Comparison of ENCODE assay signal across 27 mouse cellular contexts in the genomic region with DNA sequence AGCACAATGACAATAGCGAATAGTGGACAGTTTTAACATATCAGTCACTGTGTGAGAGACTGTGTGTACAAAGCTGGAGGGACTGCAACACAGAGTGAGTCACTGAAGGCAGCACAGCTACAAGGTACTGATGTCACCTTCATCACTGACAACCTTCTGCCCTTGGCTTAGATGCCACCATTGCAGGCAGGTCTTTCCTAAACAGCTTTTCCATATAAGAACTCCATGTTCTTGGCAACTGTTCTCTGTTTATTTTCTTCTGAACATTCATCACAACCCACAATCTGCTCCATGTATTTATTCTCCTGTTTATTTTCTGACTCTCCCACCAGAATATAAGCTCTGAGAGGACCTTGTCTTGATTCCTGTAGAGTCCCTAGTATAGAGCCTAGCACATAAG. TPM values are rescaled to one million over a fixed set of nuclear protein-coding genes. Genes with fewer than 3 reads are reported as not detected.
"Had no signal": no experiment of that assay in that cellular context is flagged by ENCODE, and none has a peak within 500 bp of the region (broad histone marks: within the 10 kb centered on the region; RNA-seq: fewer than 3 reads in every experiment).

No protein-coding gene starts in this region.

- H3K27ac ChIP-seq: limb, embryonic 10.5 days; limb, embryonic 13.5 days; liver, embryonic 12.5 days; liver, embryonic 15.5 days; macrophage; midbrain, embryonic 12.5 days; midbrain, embryonic 15.5 days; neural tube, embryonic 12.5 days; stomach, embryonic 15.5 days had no signal

- H3K4me3 ChIP-seq: limb, embryonic 10.5 days; limb, embryonic 13.5 days; liver, embryonic 12.5 days; liver, embryonic 15.5 days; midbrain, embryonic 12.5 days; midbrain, embryonic 15.5 days; neural tube, embryonic 12.5 days; stomach, embryonic 15.5 days had no signal

- H3K4me2 ChIP-seq: limb, embryonic 13.5 days; liver, embryonic 12.5 days; liver, embryonic 15.5 days; midbrain, embryonic 12.5 days; midbrain, embryonic 15.5 days; neural tube, embryonic 12.5 days; stomach, embryonic 15.5 days had no signal

- ATAC-seq: inflammation-experienced regulatory T-cells, adult 6 months; intestine, embryonic 16.5 days; liver, embryonic 12.5 days; midbrain, embryonic 15.5 days had no signal

- H3K9me3 ChIP-seq: limb, embryonic 10.5 days; limb, embryonic 13.5 days; liver, embryonic 12.5 days; liver, embryonic 15.5 days; midbrain, embryonic 12.5 days; midbrain, embryonic 15.5 days; neural tube, embryonic 12.5 days; stomach, embryonic 15.5 days had no signal

- H3K4me1 ChIP-seq: limb, embryonic 10.5 days; liver, embryonic 12.5 days; liver, embryonic 15.5 days; midbrain, embryonic 12.5 days; neural tube, embryonic 12.5 days; stomach, embryonic 15.5 days had no signal

- DNase-seq: kidney, adult 18-20 months; kidney, adult 9 months; kidney, postnatal 14 days; kidney, postnatal 4 days; liver; retina, postnatal 1 day; spleen, adult 18-20 months; thymus, postnatal 25 days had no signal

- H3K9ac ChIP-seq: limb, embryonic 13.5 days; liver, embryonic 12.5 days; liver, embryonic 15.5 days; midbrain, embryonic 12.5 days; midbrain, embryonic 15.5 days; neural tube, embryonic 12.5 days; stomach, embryonic 15.5 days had no signal

- H3K27me3 ChIP-seq: limb, embryonic 13.5 days; liver, embryonic 12.5 days; liver, embryonic 15.5 days; midbrain, embryonic 12.5 days; midbrain, embryonic 15.5 days; neural tube, embryonic 12.5 days; stomach, embryonic 15.5 days had no signal

- H3K36me3 ChIP-seq: limb, embryonic 10.5 days; limb, embryonic 13.5 days; liver, embryonic 12.5 days; liver, embryonic 15.5 days; midbrain, embryonic 12.5 days; midbrain, embryonic 15.5 days; neural tube, embryonic 12.5 days; stomach, embryonic 15.5 days had no signal

RNA-seq across cellular contexts. Expression of a gene that starts 55.2 kb away (rescaled TPM):
- total RNA-seq: layer of hippocampus, adult 18-20 months; layer of hippocampus, postnatal 10 days; layer of hippocampus, postnatal 36 days; left cerebral cortex, postnatal 25 days; megakaryocyte, adult 5-6 weeks; neutrophil, adult 5-6 weeks had no signal
- polyA plus RNA-seq: inflammation-experienced regulatory T-cells, adult 6 months; intestine, embryonic 16.5 days; kidney, embryonic 16.5 days; limb, embryonic 10.5 days; limb, embryonic 13.5 days; liver, embryonic 12.5 days; liver, embryonic 15.5 days; macrophage; midbrain, embryonic 12.5 days; midbrain, embryonic 15.5 days; neural tube, embryonic 12.5 days; stomach, embryonic 15.5 days; thymus, postnatal 0 days had no signal
